Mouse (Mus musculus) E14TG2a.4 (cell line): ENCODE measurements around the gene Abl1.

ENCODE experiments used
- H3K27me3 ChIP-seq: 2 replicates; pipeline ENCODE4 v1.6.1; 2014; ENCODE audit warnings: low read length, control low read depth; ENCODE audit not compliant: insufficient read depth
- H3K36me3 ChIP-seq: 2 replicates; pipeline ENCODE4 v1.6.1; 2014; ENCODE audit warnings: low read length, control low read depth; ENCODE audit not compliant: insufficient read depth
- H3K4me1 ChIP-seq: replicated peaks from 2 replicates; pipeline ENCODE4 v1.6.1; 2014; ENCODE audit warnings: low read depth, low read length, control low read depth
- H3K4me3 ChIP-seq: replicated peaks from 2 replicates; pipeline ENCODE4 v1.5.1; 2014; ENCODE audit warnings: mild to moderate bottlenecking, low read length
- H3K9me3 ChIP-seq: 2 replicates; pipeline ENCODE4 v1.6.1; 2014; ENCODE audit warnings: low read length, control low read depth
- CTCF ChIP-seq: conservative IDR thresholded peaks from 2 replicates; pipeline ENCODE4 v1.5.1; 2014; ENCODE audit warnings: low read length
- NANOG ChIP-seq: IDR thresholded peaks from 2 replicates; pipeline ENCODE4 v1.6.1; 2014; ENCODE audit warnings: borderline replicate concordance, low read length, mixed read lengths
- POU5F1 ChIP-seq: IDR thresholded peaks from 2 replicates; pipeline ENCODE4 v1.6.1; 2014; ENCODE audit warnings: low read length, borderline replicate concordance

Gene Abl1

GRCm38 (mm10) chr2:31681731-31682235, 6.4 kb upstream of the Abl1 start:
- H3K4me3 ChIP-seq, result no peak overlapping the region
- TF ChIP-seq NANOG (no peak), CTCF (no peak)

GRCm38 (mm10) chr2:31683666-31684065, 4.5 kb upstream of the Abl1 start:
- Histone ChIP-seq H3K36me3 (peaks cover 35% of the 10 kb centered on the region), H3K4me3 (no peak overlapping the region), H3K9me3 (peaks cover 9% of the 10 kb centered on the region), H3K27me3 (no peaks in the 10 kb centered on the region), H3K4me1 (peaks cover 8% of the 10 kb centered on the region)
- peak; percentile 52 for TF ChIP-seq CTCF
- no peak for TF ChIP-seq NANOG

More at GRCm38 (mm10) chr2:31681731-31682235, 6.4 kb upstream of the Abl1 start:
- Histone ChIP-seq H3K4me1 (peaks cover 16% of the 10 kb centered on the region), H3K9me3 (peaks cover 9% of the 10 kb centered on the region), H3K27me3 (no peaks in the 10 kb centered on the region), H3K36me3 (peaks cover 53% of the 10 kb centered on the region)

- H3K4me1 ChIP-seq, result peaks cover 29% of the 10 kb centered on the region
- H3K9me3 ChIP-seq, result no peaks in the 10 kb centered on the region
- peaks cover 22% of the 10 kb centered on the region for H3K36me3 ChIP-seq
- TF ChIP-seq NANOG, result no peak
- no peak for TF ChIP-seq CTCF
- TF ChIP-seq POU5F1, result no peak
- H3K4me3 ChIP-seq, result peak overlapping the region; percentile 99
- no peaks in the 10 kb centered on the region for H3K27me3 ChIP-seq
Observed at GRCm38 (mm10) chr2:31689045-31689444, 869 bp downstream of the Abl1 start.

- Histone ChIP-seq H3K27me3 (no peaks in the 10 kb centered on the region), H3K4me3 (peak overlapping the region; percentile 99), H3K36me3 (peaks cover 32% of the 10 kb centered on the region), H3K4me1 (peaks cover 29% of the 10 kb centered on the region), H3K9me3 (no peaks in the 10 kb centered on the region)
- TF ChIP-seq NANOG (no peak), CTCF (no peak), POU5F1 (no peak)
Observed at GRCm38 (mm10) chr2:31690063-31690462, 1.9 kb downstream of the Abl1 start.

- no peaks in the 10 kb centered on the region for H3K27me3 ChIP-seq
- H3K9me3 ChIP-seq, result no peaks in the 10 kb centered on the region
- peaks cover 52% of the 10 kb centered on the region for H3K36me3 ChIP-seq
- no peak overlapping the region for H3K4me3 ChIP-seq
- TF ChIP-seq CTCF (peak; percentile 56), POU5F1 (no peak)
- peaks cover 22% of the 10 kb centered on the region for H3K4me1 ChIP-seq
Observed at GRCm38 (mm10) chr2:31698209-31698608, 10.0 kb downstream of the Abl1 start.

- Histone ChIP-seq H3K27me3 (no peaks in the 10 kb centered on the region), H3K4me1 (peaks cover 22% of the 10 kb centered on the region), H3K36me3 (peaks cover 43% of the 10 kb centered on the region), H3K4me3 (no peak overlapping the region), H3K9me3 (no peaks in the 10 kb centered on the region)
- TF ChIP-seq POU5F1 (no peak), CTCF (peak; percentile 32)
Observed at GRCm38 (mm10) chr2:31700545-31701446, 12.6 kb downstream of the Abl1 start.

- H3K27me3 ChIP-seq, result no peaks in the 10 kb centered on the region
- H3K4me1 ChIP-seq, result peaks cover 25% of the 10 kb centered on the region
- no peak overlapping the region for H3K4me3 ChIP-seq
- TF ChIP-seq CTCF (no peak), NANOG (no peak), POU5F1 (no peak)
- H3K36me3 ChIP-seq, result peaks cover 37% of the 10 kb centered on the region
- H3K9me3 ChIP-seq, result no peaks in the 10 kb centered on the region
Observed at GRCm38 (mm10) chr2:31703226-31703625, 15.1 kb downstream of the Abl1 start.

GRCm38 (mm10) chr2:31705914-31706313, 17.7 kb downstream of the Abl1 start:
- no peaks in the 10 kb centered on the region for H3K27me3 ChIP-seq
- H3K9me3 ChIP-seq, result no peaks in the 10 kb centered on the region
- no peak overlapping the region for H3K4me3 ChIP-seq
- peaks cover 34% of the 10 kb centered on the region for H3K36me3 ChIP-seq
- H3K4me1 ChIP-seq, result peaks cover 14% of the 10 kb centered on the region
- no peak for TF ChIP-seq POU5F1
- TF ChIP-seq NANOG, result no peak

- TF ChIP-seq CTCF (no peak), POU5F1 (no peak), NANOG (no peak)
- peaks cover 9% of the 10 kb centered on the region for H3K4me1 ChIP-seq
- H3K36me3 ChIP-seq, result peaks cover 34% of the 10 kb centered on the region
- H3K4me3 ChIP-seq, result no peak overlapping the region
- no peaks in the 10 kb centered on the region for H3K9me3 ChIP-seq
- no peaks in the 10 kb centered on the region for H3K27me3 ChIP-seq
Observed at GRCm38 (mm10) chr2:31706531-31706930, 18.4 kb downstream of the Abl1 start.
